Mouse (Mus musculus): Measurements from ENCODE around the gene Pafah1b2. TPM values are rescaled to one million over a fixed set of nuclear protein-coding genes. Genes with fewer than 3 reads are reported as not detected.

Gene Pafah1b2
- polyA plus RNA-seq, 1 experiment: 504 TPM

DNA sequence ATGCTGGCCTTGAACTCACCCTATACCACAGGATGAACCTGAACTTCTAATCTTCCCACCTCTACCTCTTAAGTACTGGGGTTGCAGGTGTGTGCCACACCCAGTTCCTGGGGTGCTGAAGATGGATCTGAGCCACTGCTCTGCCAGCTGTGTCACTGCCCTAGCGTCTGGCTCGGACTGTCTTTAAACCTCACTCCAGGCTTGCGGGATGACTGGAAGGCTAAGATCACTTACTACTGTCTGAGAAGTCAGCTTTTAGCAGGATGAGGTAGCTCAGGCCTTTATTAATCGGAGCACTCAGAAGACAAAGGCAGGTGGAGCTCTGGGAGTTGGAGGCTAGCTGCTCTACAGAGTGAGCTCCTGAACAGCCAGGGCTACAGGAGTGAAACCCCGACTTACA is 17.7 kb upstream of the Pafah1b2 start:
- Histone ChIP-seq H3K27ac (ENCODE audit: insufficient read depth, low read depth, low read length) (no peak overlapping the region), H3K4me1 (ENCODE audit: control insufficient read depth, insufficient read depth, low read length) (peaks cover 30% of the 10 kb centered on the region), H3K4me3 (ENCODE audit: insufficient read depth, low read depth, low read length) (no peak overlapping the region)
- WGBS: 78% methylated on average over 5 of the region's 5 CpGs
- no peak for TF ChIP-seq CTCF (IDR thresholded peaks at IDR 0.05; ENCODE audit: insufficient read depth, low read depth, low read length)
- no peak for TF ChIP-seq POLR2A (IDR thresholded peaks at IDR 0.05; ENCODE audit: insufficient read depth, low read depth, low read length)

DNA sequence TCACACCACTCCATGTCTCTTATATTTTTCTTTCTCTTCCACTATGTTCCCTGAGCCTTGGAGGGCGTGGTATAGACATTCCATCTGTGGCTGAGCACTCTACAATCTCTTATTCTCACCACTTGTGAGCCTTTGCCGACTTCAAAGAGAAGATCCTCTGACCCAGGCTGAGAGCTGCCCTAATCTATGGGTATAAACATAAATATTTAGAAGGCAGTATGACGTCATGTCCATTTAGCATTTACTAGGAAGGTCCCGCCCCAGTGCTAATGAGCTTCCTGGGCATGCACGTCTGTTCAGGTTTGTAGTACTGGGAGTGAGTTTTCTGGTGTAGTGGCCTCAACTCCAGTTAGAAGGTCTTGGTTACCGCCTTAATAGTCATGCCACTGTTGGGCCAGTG is 17.0 kb upstream of the Pafah1b2 start:
- Histone ChIP-seq H3K4me1 (ENCODE audit: control insufficient read depth, insufficient read depth, low read length) (peaks cover 26% of the 10 kb centered on the region), H3K4me3 (ENCODE audit: insufficient read depth, low read depth, low read length) (no peak overlapping the region), H3K27ac (ENCODE audit: insufficient read depth, low read depth, low read length) (no peak overlapping the region)
- no peak for TF ChIP-seq POLR2A (IDR thresholded peaks at IDR 0.05; ENCODE audit: insufficient read depth, low read depth, low read length)
- no peak for TF ChIP-seq CTCF (IDR thresholded peaks at IDR 0.05; ENCODE audit: insufficient read depth, low read depth, low read length)
- 68% methylated on average over 6 of the region's 6 CpGs for WGBS

DNA sequence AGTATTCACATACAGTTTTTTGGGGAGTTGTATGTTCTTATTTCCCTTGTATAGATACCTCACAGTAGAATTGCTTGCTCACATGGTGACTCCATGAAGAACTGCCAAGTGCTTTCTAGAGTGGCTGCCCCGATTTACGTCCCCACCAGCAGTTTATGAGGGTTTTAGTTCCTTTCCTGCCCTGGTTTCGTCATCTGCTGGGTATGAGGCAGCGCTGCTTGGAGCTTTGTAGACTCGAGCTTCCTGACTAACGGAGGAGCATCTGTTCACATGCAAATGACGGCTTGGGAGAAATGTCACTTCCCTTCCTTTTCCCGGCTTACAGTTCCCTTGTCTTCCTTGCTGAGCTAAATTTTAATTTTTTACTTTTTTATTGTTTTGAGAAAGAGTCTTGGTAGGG is 15.5 kb upstream of the Pafah1b2 start:
- TF ChIP-seq CTCF (IDR thresholded peaks at IDR 0.05; ENCODE audit: insufficient read depth, low read depth, low read length) (no peak), POLR2A (IDR thresholded peaks at IDR 0.05; ENCODE audit: insufficient read depth, low read depth, low read length) (no peak)
- Histone ChIP-seq H3K4me1 (ENCODE audit: control insufficient read depth, insufficient read depth, low read length) (peaks cover 28% of the 10 kb centered on the region), H3K4me3 (ENCODE audit: insufficient read depth, low read depth, low read length) (no peak overlapping the region), H3K27ac (ENCODE audit: insufficient read depth, low read depth, low read length) (no peak overlapping the region)
- whole genome bisulfite sequencing: 36% methylated on average over 8 of the region's 8 CpGs

DNA sequence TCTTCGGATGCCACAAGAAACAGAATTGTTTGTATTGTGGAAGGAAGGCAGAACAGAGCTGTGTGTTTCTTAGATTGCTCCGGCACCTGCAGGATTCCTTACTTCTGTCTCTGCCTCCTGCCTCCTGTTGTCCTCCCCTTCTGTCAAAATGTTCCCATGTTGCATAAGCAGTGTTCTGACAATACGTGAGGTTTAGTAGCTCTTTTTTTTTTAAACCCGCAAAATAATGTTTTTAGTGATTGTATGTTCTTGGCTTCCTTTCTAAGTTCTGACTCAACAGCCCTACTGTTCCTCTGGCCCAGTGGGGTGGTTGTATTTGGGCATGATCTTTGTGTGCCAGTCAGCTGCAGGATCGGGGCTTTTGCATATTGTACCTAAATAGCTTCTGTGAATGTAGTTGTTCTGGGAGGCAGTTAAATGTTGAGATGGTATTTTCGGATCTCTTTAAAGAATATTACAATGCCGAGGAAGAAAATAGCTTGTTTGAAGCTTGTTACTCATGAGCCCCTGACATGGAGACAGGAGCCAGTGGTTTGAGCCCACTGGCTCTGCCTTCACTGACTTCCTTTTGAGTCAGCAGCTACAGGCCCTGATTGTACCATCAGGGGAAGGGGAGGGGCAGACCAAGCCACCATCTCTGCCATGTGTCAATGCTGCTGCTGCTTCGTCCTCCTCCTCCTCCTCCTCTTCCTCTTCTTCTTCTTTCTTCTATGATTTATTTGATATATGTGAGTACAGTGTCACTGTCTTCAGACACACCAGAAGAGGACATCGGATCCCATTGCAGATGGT is 13.8 kb upstream of the Pafah1b2 start:
- whole genome bisulfite sequencing: 31% methylated on average over 9 of the region's 9 CpGs
- Histone ChIP-seq H3K4me3 (ENCODE audit: insufficient read depth, low read depth, low read length) (no peak overlapping the region), H3K27ac (ENCODE audit: insufficient read depth, low read depth, low read length) (peak overlapping the region; percentile 20; the same call in 1 of the 2 replicates), H3K4me1 (ENCODE audit: control insufficient read depth, insufficient read depth, low read length) (peaks cover 30% of the 10 kb centered on the region)
- TF ChIP-seq CTCF (IDR thresholded peaks at IDR 0.05; ENCODE audit: insufficient read depth, low read depth, low read length) (no peak), POLR2A (IDR thresholded peaks at IDR 0.05; ENCODE audit: insufficient read depth, low read depth, low read length) (no peak)

DNA sequence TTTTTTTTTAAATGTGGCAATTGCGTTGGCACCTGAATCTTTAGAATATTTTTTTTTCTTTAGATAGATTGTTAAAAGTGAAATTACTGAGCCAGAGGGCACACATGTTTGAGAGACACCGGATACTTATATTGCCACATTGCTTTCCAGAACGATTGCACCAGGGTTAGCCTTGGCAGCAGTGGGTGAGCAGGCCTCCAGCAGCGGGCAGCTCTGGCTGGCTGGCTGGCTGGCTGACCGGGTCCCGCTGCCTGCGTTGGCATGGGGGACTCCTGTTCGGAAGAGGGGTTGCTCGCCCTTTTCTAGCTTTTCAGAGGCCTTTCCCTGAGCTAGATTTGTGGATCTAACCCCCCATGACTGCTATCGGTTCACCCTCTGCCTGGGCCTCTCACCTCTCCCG is 11.1 kb upstream of the Pafah1b2 start:
- peaks cover 28% of the 10 kb centered on the region for H3K4me1 ChIP-seq (ENCODE audit: control insufficient read depth, insufficient read depth, low read length)
- no peak overlapping the region for H3K27ac ChIP-seq (ENCODE audit: insufficient read depth, low read depth, low read length)
- 63% methylated on average over 11 of the region's 11 CpGs for WGBS
- no peak for TF ChIP-seq CTCF (IDR thresholded peaks at IDR 0.05; ENCODE audit: insufficient read depth, low read depth, low read length)
- no peak for TF ChIP-seq POLR2A (IDR thresholded peaks at IDR 0.05; ENCODE audit: insufficient read depth, low read depth, low read length)
- no peak overlapping the region for H3K4me3 ChIP-seq (ENCODE audit: insufficient read depth, low read depth, low read length)

DNA sequence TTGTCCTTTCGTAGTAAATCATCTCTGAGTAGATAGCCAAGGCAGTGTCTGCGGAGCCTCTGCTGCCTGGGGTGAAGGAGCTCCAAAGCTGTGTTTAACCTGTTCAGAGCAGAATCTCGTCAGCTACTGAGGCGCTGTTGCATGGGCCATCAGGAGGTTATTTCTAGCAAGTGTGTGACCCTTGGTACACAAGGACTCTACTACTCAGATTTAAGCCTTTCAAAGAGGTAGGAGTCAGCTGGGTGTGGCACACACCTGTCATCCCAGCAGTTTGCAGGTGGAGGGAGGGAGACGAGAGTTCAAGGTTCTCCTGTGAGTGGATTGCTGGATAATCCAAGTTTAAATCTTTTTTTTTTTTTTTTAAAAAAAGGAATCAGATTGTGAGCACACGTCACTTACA is 7.5 kb upstream of the Pafah1b2 start:
- H3K4me3 ChIP-seq (ENCODE audit: insufficient read depth, low read depth, low read length): no peak overlapping the region
- H3K4me1 ChIP-seq (ENCODE audit: control insufficient read depth, insufficient read depth, low read length): peaks cover 28% of the 10 kb centered on the region
- no peak for TF ChIP-seq CTCF (IDR thresholded peaks at IDR 0.05; ENCODE audit: insufficient read depth, low read depth, low read length)
- TF ChIP-seq POLR2A (IDR thresholded peaks at IDR 0.05; ENCODE audit: insufficient read depth, low read depth, low read length): no peak
- 80% methylated on average over 6 of the region's 6 CpGs for WGBS
- no peak overlapping the region for H3K27ac ChIP-seq (ENCODE audit: insufficient read depth, low read depth, low read length)

DNA sequence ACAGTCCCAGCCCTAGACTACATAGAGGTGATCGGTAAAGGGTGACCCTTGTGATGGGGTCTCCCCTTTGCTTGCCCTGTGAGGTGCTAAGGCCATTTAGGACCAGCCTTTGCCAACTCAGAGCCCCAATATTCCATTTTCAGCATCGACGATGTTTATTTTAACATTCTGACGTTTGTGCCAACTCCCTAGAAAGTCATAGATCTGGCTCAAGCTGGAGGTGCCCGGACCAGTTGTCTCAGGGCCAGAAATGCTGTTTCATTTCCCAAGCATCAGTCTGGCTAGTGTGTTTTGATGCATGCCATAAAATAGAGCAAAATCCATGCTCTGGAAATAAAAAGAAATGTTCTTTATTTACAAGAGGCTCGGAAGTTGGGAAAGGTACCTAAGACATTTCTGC is 5.8 kb upstream of the Pafah1b2 start:
- Histone ChIP-seq H3K4me1 (ENCODE audit: control insufficient read depth, insufficient read depth, low read length) (peaks cover 29% of the 10 kb centered on the region), H3K4me3 (ENCODE audit: insufficient read depth, low read depth, low read length) (no peak overlapping the region), H3K27ac (ENCODE audit: insufficient read depth, low read depth, low read length) (no peak overlapping the region)
- no peak for TF ChIP-seq CTCF (IDR thresholded peaks at IDR 0.05; ENCODE audit: insufficient read depth, low read depth, low read length)
- TF ChIP-seq POLR2A (IDR thresholded peaks at IDR 0.05; ENCODE audit: insufficient read depth, low read depth, low read length): no peak
- 58% methylated on average over 6 of the region's 6 CpGs for WGBS

DNA sequence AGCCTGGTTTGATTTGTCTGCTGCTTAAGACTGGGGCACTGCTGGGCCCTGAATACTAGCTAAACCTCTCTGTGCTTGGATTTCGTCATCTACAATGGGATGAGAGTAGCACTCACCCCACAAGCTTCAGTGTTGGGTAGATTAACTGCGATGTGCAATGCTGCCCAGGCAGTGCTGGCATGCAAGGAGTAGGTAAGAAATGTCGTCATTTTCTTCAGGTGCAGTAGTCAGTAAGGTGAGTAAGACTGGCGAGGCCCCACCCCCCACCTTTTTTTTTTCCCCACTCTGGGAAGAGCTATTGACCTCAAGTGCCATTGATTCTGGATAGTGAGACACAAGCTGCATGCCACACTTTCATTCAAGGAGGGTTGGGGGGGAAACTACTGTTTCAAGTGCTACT is 3.9 kb upstream of the Pafah1b2 start:
- H3K27ac ChIP-seq (ENCODE audit: insufficient read depth, low read depth, low read length): no peak overlapping the region
- no peak for TF ChIP-seq POLR2A (IDR thresholded peaks at IDR 0.05; ENCODE audit: insufficient read depth, low read depth, low read length)
- no peak for TF ChIP-seq CTCF (IDR thresholded peaks at IDR 0.05; ENCODE audit: insufficient read depth, low read depth, low read length)
- peaks cover 22% of the 10 kb centered on the region for H3K4me1 ChIP-seq (ENCODE audit: control insufficient read depth, insufficient read depth, low read length)
- WGBS: 45% methylated on average over 4 of the region's 4 CpGs
- no peak overlapping the region for H3K4me3 ChIP-seq (ENCODE audit: insufficient read depth, low read depth, low read length)

DNA sequence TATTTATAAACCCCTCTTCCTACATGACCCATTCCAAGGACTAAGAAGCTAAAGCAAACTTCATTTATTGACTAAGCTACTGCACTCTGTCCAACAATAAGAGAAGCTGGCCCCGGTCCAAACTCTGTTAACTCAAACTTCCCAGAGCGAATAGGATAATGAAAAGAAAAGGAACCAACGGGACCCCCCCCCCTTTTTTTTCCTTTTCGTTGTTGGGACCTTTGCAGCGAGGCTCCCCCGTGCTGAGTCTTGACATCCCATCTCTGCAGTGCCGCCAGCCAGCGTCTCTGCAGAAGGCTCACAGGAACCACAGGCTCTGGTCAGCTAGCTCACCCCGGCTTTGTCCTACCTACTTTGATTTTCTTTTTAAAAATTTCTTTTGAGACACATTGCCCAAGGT is 3.3 kb upstream of the Pafah1b2 start:
- TF ChIP-seq CTCF (IDR thresholded peaks at IDR 0.05; ENCODE audit: insufficient read depth, low read depth, low read length) (no peak), POLR2A (IDR thresholded peaks at IDR 0.05; ENCODE audit: insufficient read depth, low read depth, low read length) (no peak)
- Histone ChIP-seq H3K4me3 (ENCODE audit: insufficient read depth, low read depth, low read length) (peak overlapping the region; percentile 17; the same call in 1 of the 2 replicates), H3K4me1 (ENCODE audit: control insufficient read depth, insufficient read depth, low read length) (peaks cover 19% of the 10 kb centered on the region), H3K27ac (ENCODE audit: insufficient read depth, low read depth, low read length) (no peak overlapping the region)
- WGBS: 11% methylated on average over 9 of the region's 9 CpGs

Data from olfactory bulb, adult 2 months (tissue).